Mouse (Mus musculus) lung, embryonic 16.5 days (tissue): ENCODE data around the gene Atg4d. TPM values are rescaled to one million over a fixed set of nuclear protein-coding genes. Genes with fewer than 3 reads are reported as not detected.
"Not testable (repeated sequence)": the region's sequence is repeated elsewhere in the genome, so short reads cannot be mapped to it uniquely, and the experiment has no call there.

ENCODE experiments used
- ATAC-seq: fragments of 200-750 bp; cut with Nextera tagmentation; 2 replicates; pipeline ENCODE4 v1.8.0; 2017; ENCODE audit warnings: low read depth, mild to moderate bottlenecking, moderate library complexity
- H3K27ac ChIP-seq: fragments of 300-500 bp; sonication (generic); 2 replicates; pipeline ENCODE4 v1.5.1; 2014; ENCODE audit warnings: mild to moderate bottlenecking, control low read depth, low read length
- H3K27me3 ChIP-seq: fragments of 300-500 bp; sonication (generic); 2 replicates; pipeline ENCODE4 v1.6.1; 2014; ENCODE audit warnings: low read depth, low read length, mixed read lengths; ENCODE audit not compliant: control insufficient read depth, insufficient read depth
- H3K36me3 ChIP-seq: fragments of 300-500 bp; sonication (generic); 2 replicates; pipeline ENCODE4 v1.6.1; 2014; ENCODE audit warnings: low read length; ENCODE audit not compliant: control insufficient read depth, insufficient read depth
- H3K4me1 ChIP-seq: fragments of 300-500 bp; sonication (generic); replicated peaks from 2 replicates; pipeline ENCODE4 v1.6.1; 2014; ENCODE audit warnings: low read length, mixed read lengths; ENCODE audit not compliant: control insufficient read depth, insufficient read depth
- H3K4me2 ChIP-seq: fragments of 300-500 bp; sonication (generic); 2 replicates; pipeline ENCODE4 v1.6.1; 2014; ENCODE audit warnings: low read depth, low read length, control low read depth
- H3K4me3 ChIP-seq: fragments of 300-500 bp; sonication (generic); 2 replicates; pipeline ENCODE4 v1.5.1; 2014; ENCODE audit warnings: mild to moderate bottlenecking, low read length, control low read depth
- H3K9ac ChIP-seq: fragments of 300-500 bp; sonication (generic); 2 replicates; pipeline ENCODE4 v1.6.1; 2014; ENCODE audit warnings: low read length, control low read depth
- H3K9me3 ChIP-seq: fragments of 300-500 bp; sonication (generic); 2 replicates; pipeline ENCODE4 v1.6.1; 2016; ENCODE audit warnings: low read length; ENCODE audit not compliant: control insufficient read depth
- WGBS: fragments of 180-500 bp; shearing (Covaris S2); extraction: QIAGEN DNeasy Blood & Tissue Kit; methylation state at CpG from one replicate; pipeline ENCODE4 v1.1.7; 2014; 5-methylcytosine and 5-hydroxymethylcytosine counted together
- polyA plus RNA-seq: library from polyadenylated mRNA; unstranded; fragments of >200 nt; fragmentation: Nextera tagmentation; extraction: Ambion mirVana; gene quantifications from 2 replicates; pipeline ENCODE4 v1.2.1, GENCODE M21; 2015

Atg4d gene
- polyA plus RNA-seq, 1 experiment from 2014 or later: 39.9 TPM

DNA sequence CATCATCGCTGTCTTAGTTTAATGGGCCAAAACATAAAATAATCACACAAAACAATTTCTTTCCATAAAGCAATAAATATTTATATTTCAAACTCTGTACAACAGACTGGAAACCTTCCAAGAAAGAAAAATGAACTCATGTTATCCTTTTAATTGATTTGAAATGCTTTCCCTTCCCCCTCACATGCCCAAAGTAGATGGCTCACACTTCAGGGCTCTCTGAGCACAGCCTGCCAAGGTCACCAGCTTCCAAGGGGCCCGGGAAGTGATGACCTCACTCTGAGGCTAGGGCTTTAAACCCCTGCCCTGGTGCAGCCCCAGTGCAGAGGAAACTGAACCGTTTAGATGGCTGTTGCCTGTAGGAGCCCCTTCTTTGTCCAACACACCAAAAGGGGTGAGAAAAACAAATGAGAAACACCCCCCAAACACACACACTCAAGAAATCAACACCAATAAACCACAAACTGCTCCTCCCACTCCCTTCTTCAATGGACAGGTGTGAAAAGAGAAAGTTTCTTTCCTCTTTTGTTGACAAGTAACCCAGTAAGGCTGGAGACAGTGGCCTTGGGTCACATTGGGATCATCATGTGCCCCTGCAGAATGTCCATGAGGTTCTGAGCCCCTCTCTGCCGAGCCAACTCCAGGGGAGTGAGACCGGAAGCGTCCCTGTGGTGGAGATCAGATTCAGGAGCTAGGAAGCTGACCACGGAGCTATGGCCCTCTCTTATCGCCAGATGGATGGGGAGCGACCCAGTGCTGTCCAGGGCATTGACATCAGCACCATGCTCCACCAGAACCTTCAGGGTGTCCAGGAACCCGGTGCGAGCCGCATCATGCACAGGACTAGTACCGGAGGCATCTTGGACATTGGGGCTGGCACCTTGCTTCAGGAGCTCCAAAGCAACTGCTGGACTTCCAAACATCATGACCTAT lies 23.6 kb downstream of the Atg4d start:
- Histone ChIP-seq H3K9ac (peak overlapping the region; percentile 65), H3K4me3 (peak overlapping the region; percentile 85), H3K4me2 (peak overlapping the region; percentile 74), H3K36me3 (peaks cover 6% of the 10 kb centered on the region; the same call in 1 of the 2 replicates), H3K27me3 (no peaks in the 10 kb centered on the region), H3K9me3 (no peaks in the 10 kb centered on the region), H3K4me1 (peaks cover 28% of the 10 kb centered on the region), H3K27ac (peak overlapping the region; percentile 91)
- no peak for ATAC-seq
- 70% methylated on average over 13 of the region's 13 CpGs for WGBS

DNA sequence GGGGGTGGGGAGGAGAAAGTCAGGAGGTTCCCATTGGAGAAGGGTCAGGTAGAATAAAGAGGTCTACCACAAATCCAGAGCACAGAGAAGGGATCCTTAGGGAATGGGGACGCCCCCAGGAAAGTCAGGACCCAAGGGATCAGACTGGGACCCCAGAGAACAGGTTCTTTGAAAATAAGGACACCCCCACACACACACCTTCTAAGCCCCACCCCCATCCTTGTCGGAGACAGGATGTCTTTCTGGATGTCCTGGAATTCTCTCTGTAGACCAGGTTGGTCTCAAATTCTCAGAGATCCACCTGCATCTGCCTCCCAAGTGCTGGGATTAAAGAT lies 24.2 kb downstream of the Atg4d start:
- Histone ChIP-seq H3K27ac (no peak overlapping the region), H3K4me3 (peak overlapping the region; percentile 75), H3K4me1 (peaks cover 28% of the 10 kb centered on the region), H3K36me3 (0 out of 2 replicates have a peak, but pooled peaks cover under 1% of the 10 kb centered on the region), H3K9ac (no peak overlapping the region), H3K27me3 (no peaks in the 10 kb centered on the region), H3K9me3 (no peaks in the 10 kb centered on the region), H3K4me2 (peak overlapping the region; percentile 74)
- ATAC-seq: no peak
- WGBS: 67% methylated on average over 2 of the region's 2 CpGs

DNA sequence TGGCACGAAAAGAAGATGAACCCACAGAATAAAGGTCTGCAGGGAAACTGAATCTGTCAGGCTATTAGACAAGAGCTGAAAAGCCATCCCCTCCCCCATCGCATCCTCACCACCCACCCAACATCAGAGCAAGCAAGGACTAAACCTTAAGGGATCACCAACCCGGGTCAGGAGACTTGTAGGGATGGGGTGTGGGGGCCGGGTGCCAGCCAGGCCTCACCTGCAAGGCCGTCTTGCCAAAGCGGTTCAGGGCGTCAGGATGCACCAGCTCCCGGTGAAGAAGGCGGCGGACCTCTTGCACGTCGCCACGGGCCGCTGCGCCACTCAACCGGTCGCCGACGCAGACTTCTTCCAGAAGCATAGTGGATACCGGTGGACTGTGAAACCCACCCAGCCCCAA lies 25.5 kb downstream of the Atg4d start:
- WGBS: under 1% methylated on average over 20 of the region's 20 CpGs
- peak overlapping the region; percentile 65 for H3K27ac ChIP-seq
- H3K36me3 ChIP-seq: no peaks in the 10 kb centered on the region
- ATAC-seq: no peak
- H3K4me1 ChIP-seq: peaks cover 28% of the 10 kb centered on the region
- H3K27me3 ChIP-seq: no peaks in the 10 kb centered on the region
- peak overlapping the region; percentile 75 for H3K9ac ChIP-seq
- peak overlapping the region; percentile 58 for H3K4me2 ChIP-seq
- no peaks in the 10 kb centered on the region for H3K9me3 ChIP-seq
- peak overlapping the region; percentile 75 for H3K4me3 ChIP-seq

DNA sequence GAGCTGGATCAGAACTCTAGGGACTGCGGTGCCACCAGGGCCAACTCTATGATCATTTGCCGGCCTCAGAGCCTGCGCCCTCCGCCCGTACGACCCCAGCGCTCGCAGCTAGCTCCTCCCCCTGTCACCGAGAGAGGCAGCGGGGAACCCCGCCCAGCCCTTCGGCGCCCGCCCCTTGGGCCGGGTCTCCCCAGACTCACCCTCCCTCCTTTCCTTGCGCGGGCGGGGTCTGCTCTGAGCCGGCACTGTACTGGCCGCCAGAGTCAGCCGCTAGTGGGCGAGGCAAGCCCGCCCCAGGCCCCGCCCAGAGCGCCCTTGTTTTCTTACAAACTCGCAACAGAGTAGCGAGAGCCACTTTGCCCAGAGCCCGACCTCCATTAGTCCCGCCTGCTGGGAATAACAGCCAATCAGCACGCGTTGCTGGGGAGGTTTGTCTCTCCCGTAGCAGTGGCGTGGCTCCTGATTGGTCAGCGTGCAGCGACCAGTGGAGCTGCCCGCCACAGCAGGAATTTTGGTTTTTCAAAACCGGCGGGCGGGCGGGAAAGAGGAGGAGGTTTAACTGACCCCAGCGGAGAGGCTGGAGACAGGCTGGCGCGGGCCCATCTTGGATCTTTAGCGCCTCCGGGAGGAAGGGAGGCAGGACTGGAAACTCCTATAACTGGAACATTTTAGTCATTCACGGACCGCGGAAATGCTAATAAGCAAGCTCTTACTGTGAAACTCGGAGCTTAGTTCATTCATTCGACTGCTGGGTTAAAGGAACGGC lies 26.1 kb downstream of the Atg4d start, which contains the start of gene Cdkn2d:
Gene Cdkn2d, minus strand, starts transcription at position 386 of the 766 bp plus-strand sequence.
- Histone ChIP-seq H3K36me3 (no peaks in the 10 kb centered on the region), H3K9me3 (no peaks in the 10 kb centered on the region), H3K27me3 (no peaks in the 10 kb centered on the region), H3K27ac (peak within 1 kb of the TSS; percentile 92), H3K4me2 (peak within 1 kb of the TSS; percentile 61), H3K4me3 (peak within 1 kb of the TSS; percentile 75), H3K4me1 (peaks cover 28% of the 10 kb centered on the region), H3K9ac (peak within 1 kb of the TSS; percentile 75)
- under 1% methylated on average over 49 of the region's 51 CpGs for WGBS
- peak; percentile 95 for ATAC-seq

DNA sequence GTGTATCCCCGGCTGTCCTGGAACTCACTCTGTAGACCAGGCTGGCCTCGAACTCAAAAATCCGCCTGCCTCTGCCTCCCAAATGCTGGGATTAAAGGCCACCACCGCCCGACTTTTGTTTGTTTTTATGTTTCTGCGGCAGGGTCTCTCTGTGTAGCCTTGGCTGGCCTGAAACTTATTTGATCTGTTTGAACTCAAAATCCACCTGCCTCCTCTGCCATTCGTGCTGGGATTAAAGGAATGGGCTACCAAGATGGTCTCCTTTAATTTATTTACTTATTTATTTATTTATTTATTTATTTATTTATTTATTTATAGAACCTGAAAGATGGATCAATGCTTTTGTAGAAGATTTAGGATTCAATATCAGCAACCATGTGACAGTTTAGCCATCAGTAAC lies 26.8 kb downstream of the Atg4d start:
- Histone ChIP-seq H3K9ac (peak overlapping the region; percentile 68), H3K4me3 (peak overlapping the region; percentile 75), H3K4me2 (peak overlapping the region; percentile 61), H3K27ac (peak overlapping the region; percentile 92), H3K4me1 (peaks cover 23% of the 10 kb centered on the region)
- H3K36me3 ChIP-seq, H3K9me3 ChIP-seq, H3K27me3 ChIP-seq, ATAC-seq: not testable (repeated sequence)
- WGBS: 10% methylated on average over 7 of the region's 7 CpGs

DNA sequence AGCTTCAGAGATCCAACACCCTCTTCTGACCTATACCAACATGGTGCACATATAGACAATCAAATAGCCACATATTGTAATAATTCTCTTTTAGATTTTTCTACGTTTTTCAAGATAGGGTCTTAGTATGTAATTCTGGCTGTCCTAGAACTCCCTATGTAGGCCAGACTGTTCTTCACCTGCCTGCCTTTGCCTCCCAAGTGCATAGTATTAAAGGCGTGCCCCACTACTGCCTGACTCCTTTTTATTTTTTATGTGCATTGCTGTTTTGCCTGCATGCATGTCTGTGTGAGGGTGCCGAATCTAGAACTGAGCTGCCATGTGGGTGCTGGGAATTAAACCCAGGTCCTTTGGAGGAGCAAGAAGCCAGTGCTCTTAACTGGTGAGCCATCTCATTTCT lies 27.2 kb downstream of the Atg4d start:
- no peaks in the 10 kb centered on the region for H3K36me3 ChIP-seq
- WGBS: 88% methylated on average over 3 of the region's 3 CpGs
- H3K4me2 ChIP-seq: peak overlapping the region; percentile 61; the same call in 1 of the 2 replicates
- no peaks in the 10 kb centered on the region for H3K27me3 ChIP-seq
- ATAC-seq: no peak
- H3K27ac ChIP-seq: 0 out of 2 replicates have a peak overlapping the region, but pooled peaks have one; percentile 10
- H3K9ac ChIP-seq: no peak overlapping the region
- H3K9me3 ChIP-seq: no peaks in the 10 kb centered on the region
- H3K4me1 ChIP-seq: peaks cover 20% of the 10 kb centered on the region
- no peak overlapping the region; the same call in 1 of the 2 replicates for H3K4me3 ChIP-seq

DNA sequence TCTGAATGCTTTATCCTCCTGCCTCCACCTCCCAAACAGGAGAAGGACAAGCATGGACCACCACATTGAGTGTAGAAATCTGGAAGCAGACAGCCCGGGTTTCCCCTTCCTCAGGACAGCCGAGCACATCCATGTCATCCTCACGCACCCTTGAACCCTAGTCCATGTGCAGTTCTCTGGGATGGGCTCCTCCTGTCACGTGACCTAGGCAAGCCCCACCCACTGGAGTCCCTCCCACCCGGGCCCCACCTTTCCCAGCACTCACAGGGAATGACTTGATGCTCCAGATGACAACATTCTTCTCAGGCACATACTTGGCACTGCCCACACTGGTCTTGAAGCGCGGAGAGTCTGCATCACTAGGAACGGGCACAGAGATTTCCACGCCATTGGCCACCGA lies 33.9 kb downstream of the Atg4d start:
- no peak for ATAC-seq

DNA sequence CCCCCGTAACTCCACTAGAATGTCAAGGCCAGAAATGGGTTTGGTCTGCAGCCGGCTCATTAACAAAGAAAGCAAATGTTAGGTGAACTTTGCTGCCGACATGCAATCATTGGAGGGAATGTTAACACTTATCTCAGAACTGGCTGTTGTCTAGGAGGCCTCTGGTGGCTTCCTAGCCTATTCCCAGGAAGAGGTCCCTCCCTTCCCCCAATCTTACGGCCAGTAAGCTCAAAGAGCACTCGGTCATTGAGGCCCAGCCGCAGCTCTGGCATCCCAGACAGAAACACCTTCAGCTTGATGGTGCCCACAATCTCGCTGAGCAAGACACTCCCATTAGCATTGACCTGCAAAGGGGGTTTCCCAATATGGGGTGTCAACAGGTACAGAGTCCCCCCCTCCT lies 40.0 kb downstream of the Atg4d start:
- Histone ChIP-seq H3K9ac (no peak overlapping the region), H3K27ac (no peak overlapping the region), H3K4me2 (no peak overlapping the region), H3K9me3 (peaks cover 2% of the 10 kb centered on the region), H3K27me3 (no peaks in the 10 kb centered on the region), H3K4me1 (no peaks in the 10 kb centered on the region), H3K36me3 (no peaks in the 10 kb centered on the region), H3K4me3 (no peak overlapping the region)
- ATAC-seq: no peak
- 79% methylated on average over 7 of the region's 7 CpGs for WGBS

More for the DNA sequence above, 33.9 kb downstream of the Atg4d start:
- H3K27ac ChIP-seq: no peak overlapping the region
- no peak overlapping the region for H3K9ac ChIP-seq
- H3K4me1 ChIP-seq: no peaks in the 10 kb centered on the region
- no peak overlapping the region for H3K4me3 ChIP-seq
- H3K36me3 ChIP-seq: no peaks in the 10 kb centered on the region
- peaks cover 2% of the 10 kb centered on the region for H3K9me3 ChIP-seq
- H3K4me2 ChIP-seq: no peak overlapping the region
- no peaks in the 10 kb centered on the region for H3K27me3 ChIP-seq
- WGBS: 72% methylated on average over 10 of the region's 10 CpGs

DNA sequence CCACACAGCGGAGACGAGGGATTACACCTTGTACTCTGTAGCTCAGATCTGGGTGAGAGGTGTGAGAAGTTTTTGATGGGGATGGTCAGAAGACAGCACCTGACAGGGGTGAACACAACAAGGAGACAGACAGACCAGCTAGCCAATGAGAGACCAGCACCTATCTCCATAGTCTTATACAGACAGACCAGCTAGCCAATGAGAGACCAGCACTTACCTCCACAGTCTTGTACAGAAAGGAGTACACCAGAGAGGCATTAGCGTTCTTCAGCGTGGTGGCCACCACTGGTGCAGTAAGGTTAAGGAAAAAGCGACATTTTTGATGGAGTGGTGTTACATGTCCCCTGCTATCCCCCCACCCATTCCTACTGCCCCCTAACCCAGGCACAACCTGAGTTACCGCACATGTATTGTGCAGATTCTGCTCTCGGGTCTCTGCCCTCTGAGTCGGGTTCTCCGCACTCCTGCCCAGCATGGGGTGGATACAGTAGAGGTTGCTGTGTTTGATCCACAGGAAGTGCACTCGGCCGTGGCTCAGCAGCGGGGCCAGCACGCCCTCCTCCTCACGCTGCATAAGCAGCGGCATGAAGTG lies 44.2 kb downstream of the Atg4d start:
- Histone ChIP-seq H3K4me1 (no peaks in the 10 kb centered on the region), H3K27ac (no peak overlapping the region), H3K27me3 (peaks cover 10% of the 10 kb centered on the region), H3K4me3 (no peak overlapping the region), H3K36me3 (no peaks in the 10 kb centered on the region), H3K4me2 (no peak overlapping the region), H3K9me3 (no peaks in the 10 kb centered on the region), H3K9ac (no peak overlapping the region)
- no peak for ATAC-seq
- 54% methylated on average over 15 of the region's 15 CpGs for WGBS
